Mouse (Mus musculus) adrenal gland, postnatal 14 days (tissue): Measurements from ENCODE around the gene Epb41l1. TPM values are rescaled to one million over a fixed set of nuclear protein-coding genes. Genes with fewer than 3 reads are reported as not detected.
"Not testable (repeated sequence)": the region's sequence is repeated elsewhere in the genome, so short reads cannot be mapped to it uniquely, and the experiment has no call there.

Experiments
- DNase-seq: peaks from one replicate; pipeline ENCODE4 v3.0.0; 2021; ENCODE audit warnings: mixed read lengths
- total RNA-seq: library from RNA; stranded (reverse); gene quantifications from 2 replicates; pipeline ENCODE4 v1.2.3, GENCODE M21; 2021

Epb41l1 gene
- total RNA-seq, 1 experiment from 2014 or later, result 47.4 TPM

- DNase-seq, result no peak
Measured at GRCm38 (mm10) chr2:156487589-156488160, 67.0 kb downstream of the Epb41l1 start.

- DNase-seq, result peak; percentile 60
Measured at GRCm38 (mm10) chr2:156488166-156488814, 67.6 kb downstream of the Epb41l1 start.

GRCm38 (mm10) chr2:156490176-156490575 is 69.5 kb downstream of the Epb41l1 start:
- peak; percentile 65 for DNase-seq

GRCm38 (mm10) chr2:156491796-156492195 is 71.1 kb downstream of the Epb41l1 start:
- no peak for DNase-seq

- no peak for DNase-seq
Measured at GRCm38 (mm10) chr2:156493766-156494165, 73.1 kb downstream of the Epb41l1 start.

GRCm38 (mm10) chr2:156494465-156494864 is 73.8 kb downstream of the Epb41l1 start:
- no peak for DNase-seq

- no peak for DNase-seq
Measured at GRCm38 (mm10) chr2:156494875-156495274, 74.2 kb downstream of the Epb41l1 start.

GRCm38 (mm10) chr2:156496816-156497566 is 76.3 kb downstream of the Epb41l1 start:
- DNase-seq, result no peak

GRCm38 (mm10) chr2:156497915-156498314 is 77.2 kb downstream of the Epb41l1 start:
- peak; percentile 82 for DNase-seq

GRCm38 (mm10) chr2:156501025-156501424 is 80.3 kb downstream of the Epb41l1 start:
- DNase-seq, result no peak

- DNase-seq, result no peak
Measured at GRCm38 (mm10) chr2:156505533-156505932, 84.8 kb downstream of the Epb41l1 start.

GRCm38 (mm10) chr2:156512028-156512427 is 91.3 kb downstream of the Epb41l1 start:
- DNase-seq, result no peak

- no peak for DNase-seq
Measured at GRCm38 (mm10) chr2:156512561-156512960, 91.9 kb downstream of the Epb41l1 start.

- no peak for DNase-seq
Measured at GRCm38 (mm10) chr2:156515102-156515501, 94.4 kb downstream of the Epb41l1 start.

- peak; percentile 83 for DNase-seq
Measured at GRCm38 (mm10) chr2:156515565-156516185, 95.0 kb downstream of the Epb41l1 start.

- DNase-seq, result not testable (repeated sequence)
Measured at GRCm38 (mm10) chr2:156516678-156517077, 96.0 kb downstream of the Epb41l1 start.

GRCm38 (mm10) chr2:156518306-156518705 is 97.6 kb downstream of the Epb41l1 start:
- DNase-seq, result no peak

- no peak for DNase-seq
Measured at GRCm38 (mm10) chr2:156519584-156519983, 98.9 kb downstream of the Epb41l1 start.

- no peak for DNase-seq
Measured at GRCm38 (mm10) chr2:156522994-156523393, 102.3 kb downstream of the Epb41l1 start.

GRCm38 (mm10) chr2:156524078-156524477 is 103.4 kb downstream of the Epb41l1 start:
- no peak for DNase-seq

- no peak for DNase-seq
Measured at GRCm38 (mm10) chr2:156529726-156530125, 109.0 kb downstream of the Epb41l1 start.

- DNase-seq, result no peak
Measured at GRCm38 (mm10) chr2:156533160-156533559, 112.5 kb downstream of the Epb41l1 start.
